Mouse (Mus musculus): ENCODE results near the gene Ubox5. TPM values are rescaled to one million over a fixed set of nuclear protein-coding genes. Genes with fewer than 3 reads are reported as not detected.

Gene Ubox5
- total and polyA plus RNA-seq, 3 experiments, result 5.5 to 10.6 (median 7.0) TPM

GRCm38 (mm10) chr2:130663342-130663741 lies 33.5 kb upstream of the Ubox5 start:
- peaks cover 24 to 41% of the 10 kb centered on the region in 2 experiments for H3K36me3 ChIP-seq (replicated peaks in 1 of 2; ENCODE audit: control insufficient read depth in 1 of 2, insufficient read depth in 1 of 2, low read length in 1 of 2)
- H3K4me1 ChIP-seq (ENCODE audit: control insufficient read depth in 1 of 2, insufficient read depth in 2 of 2), result peaks cover 3 to 38% of the 10 kb centered on the region in 2 experiments; a peak in 3 of 4 replicates
- in situ Hi-C loops (cut with MboI; ENCODE audit: low pct_ligation_motif_present, low pct_unique_long_range_greater_than_20kb, low sequenced_read_pairs), result no loop called here

GRCm38 (mm10) chr2:130658530-130658929 lies 28.7 kb upstream of the Ubox5 start:
- in situ Hi-C loops (cut with MboI; ENCODE audit: low pct_ligation_motif_present, low pct_unique_long_range_greater_than_20kb, low sequenced_read_pairs), result no loop called here
- peaks cover 3 to 23% of the 10 kb centered on the region in 2 experiments; a peak in 3 of 4 replicates for H3K4me1 ChIP-seq (ENCODE audit: control insufficient read depth in 1 of 2, insufficient read depth in 2 of 2)
- no peak overlapping the region for H3K4me2 ChIP-seq (ENCODE audit: insufficient read depth, low read depth, poor library complexity, severe bottlenecking)
- TF ChIP-seq EP300 (IDR thresholded peaks at IDR 0.05; ENCODE audit: low read length) (no peak), TCF12 (IDR thresholded peaks at IDR 0.05; ENCODE audit: low read depth, low read length) (no peak), USF2 (conservative IDR thresholded peaks at IDR 0.05; ENCODE audit: low read depth, low read length) (no peak), POLR2A (IDR thresholded peaks at IDR 0.05; ENCODE audit: low read depth, low read length) (no peak), KAT2A (IDR thresholded peaks at IDR 0.05; ENCODE audit: insufficient replicate concordance, low read length) (no peak), CHD2 (IDR thresholded peaks at IDR 0.05; ENCODE audit: low read length) (no peak), ZKSCAN1 (IDR thresholded peaks at IDR 0.05; ENCODE audit: borderline replicate concordance, low read depth, low read length) (no peak), SMC3 (IDR thresholded peaks at IDR 0.05; ENCODE audit: low read depth, low read length) (no peak), MYC (IDR thresholded peaks at IDR 0.05; ENCODE audit: low read depth, low read length) (no peak), JUN (IDR thresholded peaks at IDR 0.05; ENCODE audit: insufficient read depth, low read depth, low read length) (no peak), GABPA (IDR thresholded peaks at IDR 0.05; ENCODE audit: insufficient replicate concordance, low read depth, low read length) (no peak), CTCF (conservative IDR thresholded peaks at IDR 0.05 in 1 of 2, IDR thresholded peaks at IDR 0.05 in 1 of 2; ENCODE audit: low read depth in 2 of 2, low read length in 2 of 2) (no peak), JUND (conservative IDR thresholded peaks at IDR 0.05; ENCODE audit: low read depth, low read length) (no peak), SIN3A (IDR thresholded peaks at IDR 0.05; ENCODE audit: low read length) (no peak), ZC3H11A (IDR thresholded peaks at IDR 0.05; ENCODE audit: low read depth, low read length) (no peak), BHLHE40 (IDR thresholded peaks at IDR 0.05; ENCODE audit: low read depth, low read length) (no peak), ELF1 (IDR thresholded peaks at IDR 0.05; ENCODE audit: low read depth, low read length) (no peak), RCOR1 (conservative IDR thresholded peaks at IDR 0.05; ENCODE audit: low read depth, low read length) (no peak), MEF2A (IDR thresholded peaks at IDR 0.05; ENCODE audit: borderline replicate concordance, low read depth, low read length) (no peak), HCFC1 (IDR thresholded peaks at IDR 0.05; ENCODE audit: low read depth, low read length) (no peak)
- no peak overlapping the region for H3K4me3 ChIP-seq (replicated peaks in 1 of 3; ENCODE audit: low read depth in 2 of 3, low read length in 2 of 3, poor library complexity in 1 of 3)
- H3K36me3 ChIP-seq (replicated peaks in 1 of 2; ENCODE audit: control insufficient read depth in 1 of 2, insufficient read depth in 1 of 2, low read length in 1 of 2), result peaks cover 63 to 88% of the 10 kb centered on the region in 2 experiments
- no peak overlapping the region for H3K27ac ChIP-seq (ENCODE audit: insufficient read depth, low read depth)
- no peak for DNase-seq (ENCODE audit: extremely low read depth)
- dilution Hi-C loops (cut with MboI; ENCODE audit: extremely low pct_ligation_motif_present, extremely low pct_unique_long_range_greater_than_20kb, low sequenced_read_pairs), result no loop called here
- H3K9ac ChIP-seq (ENCODE audit: insufficient read depth, low read depth), result no peak overlapping the region
- H3K79me2 ChIP-seq (replicated peaks; ENCODE audit: control insufficient read depth, extremely low read depth, insufficient read depth, poor library complexity, severe bottlenecking), result peaks cover 4% of the 10 kb centered on the region
- no peaks in the 10 kb centered on the region for H3K9me3 ChIP-seq (replicated peaks; ENCODE audit: low read length)
- no peaks in the 10 kb centered on the region for H3K27me3 ChIP-seq (replicated peaks)

More at GRCm38 (mm10) chr2:130663342-130663741, 33.5 kb upstream of the Ubox5 start:
- Histone ChIP-seq H3K4me2 (ENCODE audit: insufficient read depth, low read depth, poor library complexity, severe bottlenecking) (peak overlapping the region; percentile 88), H3K27me3 (replicated peaks) (no peaks in the 10 kb centered on the region), H3K9ac (ENCODE audit: insufficient read depth, low read depth) (peak overlapping the region; percentile 78), H3K9me3 (replicated peaks; ENCODE audit: low read length) (no peaks in the 10 kb centered on the region), H3K27ac (ENCODE audit: insufficient read depth, low read depth) (no peak overlapping the region), H3K79me2 (replicated peaks; ENCODE audit: control insufficient read depth, extremely low read depth, insufficient read depth, poor library complexity, severe bottlenecking) (peaks cover 11% of the 10 kb centered on the region), H3K4me3 (replicated peaks in 1 of 3; ENCODE audit: low read depth in 2 of 3, low read length in 2 of 3, poor library complexity in 1 of 3) (peak overlapping the region; percentile 66 to 69 (median 68))
- dilution Hi-C loops (cut with MboI; ENCODE audit: extremely low pct_ligation_motif_present, extremely low pct_unique_long_range_greater_than_20kb, low sequenced_read_pairs), result no loop called here
- no peak for TF ChIP-seq ELF1 (IDR thresholded peaks at IDR 0.05; ENCODE audit: low read depth, low read length)
- no peak for TF ChIP-seq USF2 (conservative IDR thresholded peaks at IDR 0.05; ENCODE audit: low read depth, low read length)
- TF ChIP-seq IRF4 (IDR thresholded peaks at IDR 0.05; ENCODE audit: low read depth, low read length), result no peak
- TF ChIP-seq TCF12 (IDR thresholded peaks at IDR 0.05; ENCODE audit: low read depth, low read length), result no peak
- no peak for TF ChIP-seq MEF2A (IDR thresholded peaks at IDR 0.05; ENCODE audit: borderline replicate concordance, low read depth, low read length)
- no peak for TF ChIP-seq PAX5 (IDR thresholded peaks at IDR 0.05; ENCODE audit: low read length)
- TF ChIP-seq SMC3 (IDR thresholded peaks at IDR 0.05; ENCODE audit: low read depth, low read length), result no peak
- no peak for TF ChIP-seq MAX (IDR thresholded peaks at IDR 0.05; ENCODE audit: low read length)
- no peak for TF ChIP-seq CTCF (conservative IDR thresholded peaks at IDR 0.05 in 1 of 2, IDR thresholded peaks at IDR 0.05 in 1 of 2; ENCODE audit: low read depth in 2 of 2, low read length in 2 of 2)
- no peak for TF ChIP-seq CHD1 (IDR thresholded peaks at IDR 0.05; ENCODE audit: low read depth, low read length)
- DNase-seq (ENCODE audit: extremely low read depth), result no peak
